Comparison of ENCODE assay signal across 24 mouse cellular contexts in the genomic region with DNA sequence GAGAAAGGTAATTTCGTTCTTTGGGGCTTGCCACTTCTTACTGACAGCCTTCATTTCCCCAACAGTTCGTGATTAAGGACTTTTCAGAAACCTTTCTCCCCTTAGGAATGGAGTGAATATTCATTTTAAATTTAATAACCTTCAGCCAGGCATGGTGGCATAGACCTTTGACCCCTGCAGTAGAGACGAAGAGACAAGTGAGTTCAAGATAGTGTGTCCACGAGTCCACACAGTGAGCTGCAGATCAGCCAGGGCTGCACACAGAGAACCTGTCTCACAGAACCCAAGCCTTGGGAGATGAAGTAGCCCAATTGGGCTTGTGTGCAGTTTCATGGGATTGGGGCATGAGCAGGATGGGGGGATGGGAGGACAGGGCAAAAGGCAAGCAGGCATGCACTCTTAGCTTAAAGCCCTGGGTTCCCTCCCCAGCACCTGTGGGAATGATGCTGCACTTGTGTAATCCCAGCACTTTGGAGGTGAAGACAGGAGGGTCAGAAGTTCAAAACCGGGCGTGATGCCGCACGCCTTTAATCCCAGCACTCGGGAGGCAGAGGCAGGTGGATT. TPM values are rescaled to one million over a fixed set of nuclear protein-coding genes. Genes with fewer than 3 reads are reported as not detected.
A peak's percentile ranks its signal among the peaks of the same experiment; 100 is the strongest.
DNase-seq lines count a peak whose midpoint lies in the region; ATAC-seq and TF ChIP-seq lines count a peak whose summit lies in the region.
"Had no signal": no experiment of that assay in that cellular context is flagged by ENCODE, and none has a peak within 500 bp of the region (broad histone marks: within the 10 kb centered on the region; RNA-seq: fewer than 3 reads in every experiment).

No protein-coding gene starts in this region.

- no peak for TF ChIP-seq CTCF in liver, postnatal 0 days (IDR thresholded peaks at IDR 0.05; ENCODE audit: low read depth)

- no peak for TF ChIP-seq EP300 in liver, postnatal 0 days (IDR thresholded peaks at IDR 0.05; ENCODE audit: low read depth)

- H3K4me2 ChIP-seq in liver, embryonic 12.5 days = no peak overlapping the region
- no peak overlapping the region for H3K4me2 ChIP-seq in liver, postnatal 0 days (ENCODE audit: low read depth, low read length)
- H3K4me2 ChIP-seq: embryonic facial prominence, embryonic 15.5 days; forebrain, embryonic 15.5 days had no signal

- intact Hi-C loops in gastrocnemius, postnatal 36 days (cut with DNase I) = no loop called here

- no peak for ATAC-seq in liver, embryonic 12.5 days
- ATAC-seq in liver, postnatal 0 days = no peak
- ATAC-seq: CD4-positive, CD25-positive, alpha-beta regulatory T cell, adult 4 months; forebrain, embryonic 15.5 days; hindbrain, postnatal 0 days; intestine, embryonic 16.5 days; lung, postnatal 0 days; midbrain, embryonic 16.5 days had no signal

- no peaks in the 10 kb centered on the region for H3K27me3 ChIP-seq in liver, embryonic 12.5 days (replicated peaks)
- no peaks in the 10 kb centered on the region for H3K27me3 ChIP-seq in liver, postnatal 0 days (ENCODE audit: insufficient read depth, low read length)
- H3K27me3 ChIP-seq: embryonic facial prominence, embryonic 15.5 days; forebrain, embryonic 15.5 days; heart, embryonic 12.5 days; limb, embryonic 12.5 days; neural tube, embryonic 13.5 days had no signal

- peak overlapping the region; percentile 4; the same call in 1 of the 2 replicates for H3K27ac ChIP-seq in liver, embryonic 12.5 days
- H3K27ac ChIP-seq in liver, postnatal 0 days (ENCODE audit: low read depth) = no peak overlapping the region
- peak overlapping the region; percentile 78; the same call in 1 of the 2 replicates for H3K27ac ChIP-seq in ES-E14 (ENCODE audit: insufficient read depth, low read depth, low read length, poor library complexity, severe bottlenecking)
- H3K27ac ChIP-seq: embryonic facial prominence, embryonic 15.5 days; forebrain, embryonic 15.5 days; hindbrain, postnatal 0 days; limb, embryonic 12.5 days; neural tube, embryonic 13.5 days had no signal

- WGBS in liver, embryonic 12.5 days (ENCODE audit: insufficient replicate concordance) = 74% methylated on average over 9 of the region's 9 CpGs
- WGBS in liver, postnatal 0 days (ENCODE audit: insufficient replicate concordance) = 78% methylated on average over 9 of the region's 9 CpGs

- no peak overlapping the region for H3K4me3 ChIP-seq in liver, embryonic 12.5 days
- H3K4me3 ChIP-seq in liver, postnatal 0 days (ENCODE audit: low read depth, low read length) = no peak overlapping the region
- H3K4me3 ChIP-seq in ES-E14 (ENCODE audit: insufficient read depth in 1 of 2, low read depth in 1 of 2, low read length in 2 of 2, poor library complexity in 1 of 2, severe bottlenecking in 1 of 2) = no peak overlapping the region
- H3K4me3 ChIP-seq: embryonic facial prominence, embryonic 15.5 days; forebrain, embryonic 15.5 days; heart, embryonic 12.5 days; limb, embryonic 12.5 days; neural tube, embryonic 13.5 days had no signal

- H3K4me1 ChIP-seq in liver, embryonic 12.5 days = peaks cover 47% of the 10 kb centered on the region
- H3K4me1 ChIP-seq in liver, postnatal 0 days (ENCODE audit: insufficient read depth) = peaks cover 15% of the 10 kb centered on the region
- peaks cover 2 to 11% of the 10 kb centered on the region in 2 experiments; a peak in 2 of 4 replicates for H3K4me1 ChIP-seq in ES-E14 (ENCODE audit: control insufficient read depth in 2 of 2, insufficient read depth in 2 of 2, low read length in 2 of 2, poor library complexity in 1 of 2)

- in situ Hi-C loops in ES-E14 (cut with MboI; ENCODE audit: low sequenced_read_pairs in 2 of 2, unreplicated experiment in 2 of 2) = no loop called here

- no peaks in the 10 kb centered on the region for H3K9me3 ChIP-seq in liver, embryonic 12.5 days (replicated peaks)
- H3K9me3 ChIP-seq in liver, postnatal 0 days (ENCODE audit: low read length) = no peaks in the 10 kb centered on the region
- no peaks in the 10 kb centered on the region for H3K9me3 ChIP-seq in ES-E14 (ENCODE audit: control insufficient read depth, insufficient read depth, low read depth, low read length)
- H3K9me3 ChIP-seq: embryonic facial prominence, embryonic 15.5 days; forebrain, embryonic 15.5 days; heart, embryonic 12.5 days; limb, embryonic 12.5 days; neural tube, embryonic 13.5 days had no signal

- no peak overlapping the region for H3K9ac ChIP-seq in liver, embryonic 12.5 days
- H3K9ac ChIP-seq in liver, postnatal 0 days (replicated peaks) = no peak overlapping the region
- no peak overlapping the region; the same call in 1 of the 2 replicates for H3K9ac ChIP-seq in ES-E14 (ENCODE audit: insufficient read depth, low read depth, low read length, poor library complexity, severe bottlenecking)
- H3K9ac ChIP-seq: embryonic facial prominence, embryonic 15.5 days; heart, embryonic 12.5 days; limb, embryonic 12.5 days had no signal

- DNase-seq in cerebellum, adult 9-11 months = peak; percentile 30
- no peak for DNase-seq in cerebellum, postnatal 14 days
- no peak for DNase-seq in liver, postnatal 0 days
- no peak for DNase-seq in ES-E14 (ENCODE audit: low read depth, low spot score)
- no peak for DNase-seq in gastrocnemius, postnatal 36 days
- DNase-seq in Muller cell, postnatal 12 days (ENCODE audit: inconsistent ontology term) = no peak
- DNase-seq: gastrocnemius, postnatal 10 days; heart, adult 18-20 months; heart, postnatal 10 days; retina, postnatal 1 day; right cerebral cortex, postnatal 25 days; thymus, adult 2 months; thymus, postnatal 4 days had no signal

- H3K36me3 ChIP-seq in liver, embryonic 12.5 days = peaks cover 14% of the 10 kb centered on the region
- H3K36me3 ChIP-seq in liver, postnatal 0 days (replicated peaks; ENCODE audit: insufficient read depth, low read length) = peaks cover 6% of the 10 kb centered on the region; the same call in 1 of the 2 replicates
- H3K36me3 ChIP-seq in ES-E14 (ENCODE audit: control insufficient read depth, insufficient read depth, low read length, poor library complexity, severe bottlenecking) = peaks cover 2% of the 10 kb centered on the region; the same call in 1 of the 2 replicates

TF ChIP-seq in ES-E14, 5 proteins besides CTCF, POLR2A, EP300 and RAD21:
- TF ChIP-seq ZC3H11A (IDR thresholded peaks at IDR 0.05; ENCODE audit: borderline replicate concordance, low read depth, low read length) = no peak
- TF ChIP-seq ZNF384 (IDR thresholded peaks at IDR 0.05; ENCODE audit: low read depth, low read length) = no peak
- no peak for TF ChIP-seq HCFC1 (IDR thresholded peaks at IDR 0.05; ENCODE audit: borderline replicate concordance, insufficient read depth, low read length)
- no peak for TF ChIP-seq MAFK (IDR thresholded peaks at IDR 0.05; ENCODE audit: insufficient read depth, low read depth, low read length)
- no peak for TF ChIP-seq CHD2 (IDR thresholded peaks at IDR 0.05; ENCODE audit: low read depth, low read length)

RNA-seq across cellular contexts. Expression of gene Mdm2, which starts 1.7 kb away (rescaled TPM):
- 35.6 and 36.9 TPM in 2 replicates for polyA plus RNA-seq in liver, embryonic 12.5 days (2016; fragmentation: Nextera tagmentation; extraction: Ambion mirVana)
- 10.5 and 11.3 TPM in 2 replicates for polyA plus RNA-seq in liver, postnatal 0 days (2015; fragmentation: Nextera tagmentation; extraction: Ambion mirVana)
- total RNA-seq in ES-E14 (2012; rRNA removed) = 145 and 178 TPM in 2 replicates
- total RNA-seq in gastrocnemius, postnatal 36 days (2021) = 10 to 100 TPM; 40.8 to 44.9 TPM

RNA-seq across cellular contexts. Expression of gene Slc35e3, which starts 33.9 kb away (rescaled TPM):
- 5.2 and 5.3 TPM in 2 replicates for polyA plus RNA-seq in liver, embryonic 12.5 days (2016; fragmentation: Nextera tagmentation; extraction: Ambion mirVana)
- 2.8 and 3.7 TPM in 2 replicates for polyA plus RNA-seq in liver, postnatal 0 days (2015; fragmentation: Nextera tagmentation; extraction: Ambion mirVana)
- 16.3 and 22.8 TPM in 2 replicates for total RNA-seq in ES-E14 (2012; rRNA removed)
- total RNA-seq in gastrocnemius, postnatal 36 days (2021) = 1 to 10 TPM; 3.5 to 5.4 TPM
